Mouse (Mus musculus) olfactory bulb, adult 2 months (tissue): ENCODE measurements around the gene Mgea5.

ENCODE experiments used
- CTCF ChIP-seq: fragments of 200-500 bp; IDR thresholded peaks from 2 replicates; pipeline ENCODE4 v1.5.1; 2012; ENCODE audit warnings: low read depth, mild to moderate bottlenecking, low read length, moderate library complexity; ENCODE audit not compliant: insufficient read depth
- POLR2A ChIP-seq: fragments of 200-500 bp; IDR thresholded peaks from 2 replicates; pipeline ENCODE4 v1.6.1; 2012; ENCODE audit warnings: mild to moderate bottlenecking, low read depth, low read length, moderate library complexity; ENCODE audit not compliant: insufficient read depth

GRCm38 (mm10) chr19:45815831-45816405 is 32.3 kb upstream of the Mgea5 start, which contains the start of gene Kcnip2:
- TF ChIP-seq POLR2A (no peak), CTCF (peak; percentile 67)
